Mouse (Mus musculus) forebrain, postnatal 0 days (tissue): ENCODE measurements around the gene 6030445D17Rik. TPM values are rescaled to one million over a fixed set of nuclear protein-coding genes. Genes with fewer than 3 reads are reported as not detected.

ENCODE experiments used
- ATAC-seq: fragments of 200-750 bp; cut with Nextera tagmentation; 2 replicates; pipeline ENCODE4 v1.8.0; 2017; ENCODE audit warnings: mild to moderate bottlenecking, moderate library complexity
- DNase-seq: peaks from one replicate; pipeline ENCODE4 v3.0.0-alpha.2; 2015
- H3K27ac ChIP-seq: fragments of 300-500 bp; sonication (generic); 2 replicates; pipeline ENCODE4 v1.5.1; 2014; ENCODE audit warnings: low read depth, mild to moderate bottlenecking, antibody characterized with exemption, low read length, moderate library complexity, mixed read lengths
- H3K27me3 ChIP-seq: fragments of 300-500 bp; sonication (generic); 2 replicates; pipeline ENCODE4 v1.6.1; 2014; ENCODE audit warnings: mild to moderate bottlenecking, low read length, mixed read lengths; ENCODE audit not compliant: insufficient read depth
- H3K36me3 ChIP-seq: fragments of 300-500 bp; sonication (generic); 2 replicates; pipeline ENCODE4 v1.6.1; 2014; ENCODE audit warnings: mild to moderate bottlenecking, moderate library complexity; ENCODE audit not compliant: insufficient read depth
- H3K4me1 ChIP-seq: fragments of 300-500 bp; sonication (generic); 2 replicates; pipeline ENCODE4 v1.6.1; 2014; ENCODE audit warnings: antibody characterized with exemption; ENCODE audit not compliant: insufficient read depth
- H3K4me2 ChIP-seq: fragments of 300-500 bp; sonication (generic); 2 replicates; pipeline ENCODE4 v1.6.1; 2014; ENCODE audit warnings: low read depth, mild to moderate bottlenecking, moderate library complexity
- H3K4me3 ChIP-seq: fragments of 300-500 bp; sonication (generic); 2 replicates; pipeline ENCODE4 v1.5.1; 2014; ENCODE audit warnings: low read depth, low read length, mixed read lengths
- H3K9ac ChIP-seq: fragments of 300-500 bp; sonication (generic); 2 replicates; pipeline ENCODE4 v1.6.1; 2014; ENCODE audit warnings: mild to moderate bottlenecking
- H3K9me3 ChIP-seq: fragments of 300-500 bp; sonication (generic); 2 replicates; pipeline ENCODE4 v1.6.1; 2016; ENCODE audit warnings: low read length
- CTCF ChIP-seq: sonication (generic); IDR thresholded peaks from 2 replicates; pipeline ENCODE4 v1.5.1; 2016; ENCODE audit warnings: antibody characterized with exemption, control low read depth, low read depth
- WGBS: fragments of 180-500 bp; shearing (Covaris S2); extraction: QIAGEN DNeasy Blood & Tissue Kit; methylation state at CpG from one replicate; pipeline ENCODE4 v1.1.7; 2014; 5-methylcytosine and 5-hydroxymethylcytosine counted together
- polyA plus RNA-seq: library from polyadenylated mRNA; unstranded; fragments of >200 nt; fragmentation: Nextera tagmentation; extraction: Ambion mirVana; gene quantifications from 2 replicates; pipeline ENCODE4 v1.2.1, GENCODE M21; 2015
- total RNA-seq: library from RNA; depleted of rRNA; stranded (reverse); fragments of >200 nt; gene quantifications from 2 replicates; pipeline ENCODE4 v1.2.3, GENCODE M21; 2014

Gene 6030445D17Rik
- total and polyA plus RNA-seq, 2 experiments from 2014 or later: 0.23 to 0.29 TPM

GRCm38 (mm10) chr4:136459210-136459609, 2.8 kb upstream of the 6030445D17Rik start:
- Histone ChIP-seq H3K9ac (no peak overlapping the region), H3K27me3 (peaks cover 3% of the 10 kb centered on the region; the same call in 1 of the 2 replicates), H3K27ac (no peak overlapping the region), H3K4me2 (no peak overlapping the region), H3K4me3 (no peak overlapping the region), H3K9me3 (no peaks in the 10 kb centered on the region), H3K36me3 (no peaks in the 10 kb centered on the region), H3K4me1 (peaks cover 5% of the 10 kb centered on the region; the same call in 1 of the 2 replicates)
- no peak for ATAC-seq
- TF ChIP-seq CTCF: no peak
- no peak for DNase-seq
- WGBS: 60% methylated on average over 12 of the region's 12 CpGs

DNA sequence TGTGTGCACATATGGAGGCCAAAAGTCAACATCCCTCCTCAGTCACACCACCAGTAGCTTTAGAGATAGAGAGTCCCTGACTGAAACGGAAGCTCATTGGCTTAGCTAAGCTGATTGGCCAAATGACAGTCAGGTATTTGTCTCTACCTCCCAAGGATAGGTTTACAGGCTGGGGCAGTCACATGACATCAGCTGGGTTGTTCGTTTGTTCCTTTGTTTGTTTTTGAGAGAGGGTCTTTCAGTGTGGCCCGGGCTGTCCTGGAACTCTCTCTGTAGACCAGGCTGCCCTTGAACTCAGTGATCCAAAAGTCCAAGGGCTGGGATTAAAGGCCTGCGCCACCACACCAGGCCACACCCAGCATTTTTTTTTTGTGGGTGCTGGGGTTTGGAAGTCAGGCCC, 844 bp upstream of the 6030445D17Rik start:
- no peak overlapping the region for H3K4me3 ChIP-seq
- H3K4me2 ChIP-seq: no peak overlapping the region
- no peaks in the 10 kb centered on the region for H3K36me3 ChIP-seq
- no peak for ATAC-seq
- peaks cover 5% of the 10 kb centered on the region; the same call in 1 of the 2 replicates for H3K4me1 ChIP-seq
- no peak for DNase-seq
- H3K27me3 ChIP-seq: peaks cover 3% of the 10 kb centered on the region; the same call in 1 of the 2 replicates
- H3K9me3 ChIP-seq: no peaks in the 10 kb centered on the region
- WGBS: 50% methylated on average over 4 of the region's 4 CpGs
- H3K27ac ChIP-seq: no peak overlapping the region
- H3K9ac ChIP-seq: no peak overlapping the region
- no peak for TF ChIP-seq CTCF

DNA sequence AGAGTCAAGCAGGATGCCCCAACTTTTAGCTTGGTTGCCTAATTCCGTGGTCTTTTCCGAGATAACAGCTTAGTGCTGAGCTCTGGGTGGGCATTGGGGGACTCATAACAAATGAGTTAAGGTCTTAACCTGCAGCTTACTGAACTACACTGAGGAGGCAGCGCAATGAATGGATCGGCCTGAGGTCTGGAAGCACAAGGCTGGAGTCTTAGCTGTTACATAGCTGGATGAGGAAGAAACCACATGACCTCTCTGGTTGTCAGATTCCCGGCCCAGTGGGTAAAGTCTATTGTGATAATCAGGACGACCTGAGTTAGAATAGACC, 327 bp upstream of the 6030445D17Rik start:
- 18% methylated on average over 6 of the region's 6 CpGs for WGBS
- DNase-seq (no peak), ATAC-seq (no peak; the same call in 1 of the 2 replicates)
- Histone ChIP-seq H3K9me3 (no peaks in the 10 kb centered on the region), H3K4me2 (peak overlapping the region; percentile 88), H3K27ac (no peak overlapping the region), H3K9ac (peak overlapping the region; percentile 74), H3K27me3 (peaks cover 3% of the 10 kb centered on the region; the same call in 1 of the 2 replicates), H3K4me3 (peak overlapping the region; percentile 54), H3K4me1 (peaks cover 5% of the 10 kb centered on the region; the same call in 1 of the 2 replicates), H3K36me3 (no peaks in the 10 kb centered on the region)
- TF ChIP-seq CTCF: no peak

- peak overlapping the region; percentile 74 for H3K9ac ChIP-seq
- peaks cover 3% of the 10 kb centered on the region; the same call in 1 of the 2 replicates for H3K27me3 ChIP-seq
- peaks cover 5% of the 10 kb centered on the region; the same call in 1 of the 2 replicates for H3K4me1 ChIP-seq
- peak overlapping the region; percentile 57; the same call in 1 of the 2 replicates for H3K27ac ChIP-seq
- peak overlapping the region; percentile 54 for H3K4me3 ChIP-seq
- peak overlapping the region; percentile 88 for H3K4me2 ChIP-seq
- DNase-seq (no peak), ATAC-seq (peak; percentile 92)
- WGBS: 1% methylated on average over 8 of the region's 8 CpGs
- no peaks in the 10 kb centered on the region for H3K9me3 ChIP-seq
- no peak for TF ChIP-seq CTCF
- no peaks in the 10 kb centered on the region for H3K36me3 ChIP-seq
Observed at GRCm38 (mm10) chr4:136462839-136463178, 759 bp downstream of the 6030445D17Rik start.

DNA sequence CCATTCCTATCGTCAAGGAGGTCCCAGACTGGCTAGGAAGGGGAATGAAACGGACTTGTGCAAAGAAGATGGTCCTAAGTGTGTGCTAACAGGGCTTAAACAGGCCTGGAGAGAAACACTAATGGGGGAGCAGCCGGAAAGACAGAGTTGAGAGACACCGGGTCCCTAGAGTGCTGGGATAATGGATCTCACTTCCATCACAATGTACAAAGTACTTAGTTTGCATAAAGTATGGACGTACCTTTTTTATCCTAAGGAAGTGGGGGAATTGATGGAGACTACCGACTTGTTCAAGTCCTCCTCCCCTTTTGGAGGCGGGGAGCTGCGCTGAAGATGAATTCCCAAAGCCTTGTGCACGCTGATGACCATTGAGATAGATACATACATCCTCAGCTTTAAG, 1.4 kb downstream of the 6030445D17Rik start:
- peak overlapping the region; percentile 88 for H3K4me2 ChIP-seq
- no peak overlapping the region for H3K9ac ChIP-seq
- no peaks in the 10 kb centered on the region for H3K36me3 ChIP-seq

GRCm38 (mm10) chr4:136466226-136466625, 4.2 kb downstream of the 6030445D17Rik start:
- DNase-seq (no peak), ATAC-seq (no peak)
- H3K4me2 ChIP-seq: no peak overlapping the region
- TF ChIP-seq CTCF: no peak
- no peak overlapping the region for H3K4me3 ChIP-seq
- H3K36me3 ChIP-seq: no peaks in the 10 kb centered on the region
- no peak overlapping the region for H3K27ac ChIP-seq
- peaks cover 3% of the 10 kb centered on the region; the same call in 1 of the 2 replicates for H3K27me3 ChIP-seq
- 47% methylated on average over 4 of the region's 4 CpGs for WGBS
- H3K4me1 ChIP-seq: peaks cover 13% of the 10 kb centered on the region
- H3K9ac ChIP-seq: no peak overlapping the region
- no peaks in the 10 kb centered on the region for H3K9me3 ChIP-seq

More for the DNA sequence above, 1.4 kb downstream of the 6030445D17Rik start:
- 16% methylated on average over 9 of the region's 9 CpGs for WGBS
- Histone ChIP-seq H3K4me3 (no peak overlapping the region; the same call in 1 of the 2 replicates), H3K27ac (no peak overlapping the region), H3K27me3 (peaks cover 3% of the 10 kb centered on the region; the same call in 1 of the 2 replicates), H3K4me1 (peaks cover 5% of the 10 kb centered on the region; the same call in 1 of the 2 replicates), H3K9me3 (no peaks in the 10 kb centered on the region)
- DNase-seq: no peak
- no peak for TF ChIP-seq CTCF
- ATAC-seq: no peak

- no peak for ATAC-seq
- no peak for TF ChIP-seq CTCF
Observed at GRCm38 (mm10) chr4:136468553-136469327, 6.7 kb downstream of the 6030445D17Rik start.

More at GRCm38 (mm10) chr4:136468553-136469327, 6.7 kb downstream of the 6030445D17Rik start:
- Histone ChIP-seq H3K27me3 (peaks cover under 1% of the 10 kb centered on the region; the same call in 1 of the 2 replicates), H3K9me3 (no peaks in the 10 kb centered on the region), H3K27ac (peak overlapping the region; percentile 93; the same call in 1 of the 2 replicates), H3K4me2 (peak overlapping the region; percentile 51), H3K9ac (no peak overlapping the region), H3K36me3 (no peaks in the 10 kb centered on the region), H3K4me1 (peaks cover 10% of the 10 kb centered on the region), H3K4me3 (no peak overlapping the region)
- no peak for DNase-seq
- WGBS: 75% methylated on average over 14 of the region's 14 CpGs
